Mouse (Mus musculus): Measurements from ENCODE around the gene B3galt5. TPM values are rescaled to one million over a fixed set of nuclear protein-coding genes. Genes with fewer than 3 reads are reported as not detected.

The B3galt5 gene
- polyA plus RNA-seq, 1 experiment: not detected

- peaks cover 2% of the 10 kb centered on the region; the same call in 1 of the 2 replicates for H3K9me3 ChIP-seq (ENCODE audit: control insufficient read depth, low read length)
- H3K36me3 ChIP-seq (ENCODE audit: control insufficient read depth): no peaks in the 10 kb centered on the region
- TF ChIP-seq TAL1 (IDR thresholded peaks at IDR 0.05; ENCODE audit: low read length): no peak
- no peak for TF ChIP-seq GATA1 (IDR thresholded peaks at IDR 0.05; ENCODE audit: low read length)
- no peaks in the 10 kb centered on the region for H3K4me1 ChIP-seq (ENCODE audit: control insufficient read depth)
- H3K4me3 ChIP-seq (replicated peaks): no peak overlapping the region
- no peaks in the 10 kb centered on the region for H3K27me3 ChIP-seq (ENCODE audit: control insufficient read depth)
These were observed 115.9 kb downstream of the B3galt5 start for GRCm38 (mm10) chr16:96351520-96351919.

GRCm38 (mm10) chr16:96353296-96353896, 117.8 kb downstream of the B3galt5 start:
- Histone ChIP-seq H3K27me3 (ENCODE audit: control insufficient read depth) (no peaks in the 10 kb centered on the region), H3K36me3 (ENCODE audit: control insufficient read depth) (no peaks in the 10 kb centered on the region), H3K4me1 (ENCODE audit: control insufficient read depth) (no peaks in the 10 kb centered on the region; the same call in 1 of the 2 replicates), H3K4me3 (replicated peaks) (no peak overlapping the region), H3K9me3 (ENCODE audit: control insufficient read depth, low read length) (peaks cover 2% of the 10 kb centered on the region; the same call in 1 of the 2 replicates)
- TF ChIP-seq GATA1 (IDR thresholded peaks at IDR 0.05; ENCODE audit: low read length) (no peak), TAL1 (IDR thresholded peaks at IDR 0.05; ENCODE audit: low read length) (no peak)

- no peaks in the 10 kb centered on the region; the same call in 1 of the 2 replicates for H3K4me1 ChIP-seq (ENCODE audit: control insufficient read depth)
- H3K9me3 ChIP-seq (ENCODE audit: control insufficient read depth, low read length): peaks cover 2% of the 10 kb centered on the region; the same call in 1 of the 2 replicates
- no peak for TF ChIP-seq TAL1 (IDR thresholded peaks at IDR 0.05; ENCODE audit: low read length)
- TF ChIP-seq GATA1 (IDR thresholded peaks at IDR 0.05; ENCODE audit: low read length): no peak
- H3K27me3 ChIP-seq (ENCODE audit: control insufficient read depth): no peaks in the 10 kb centered on the region
- H3K36me3 ChIP-seq (ENCODE audit: control insufficient read depth): no peaks in the 10 kb centered on the region
- no peak overlapping the region for H3K4me3 ChIP-seq (replicated peaks)
These were observed 118.4 kb downstream of the B3galt5 start for GRCm38 (mm10) chr16:96353996-96354395.

GRCm38 (mm10) chr16:96357903-96358302, 122.3 kb downstream of the B3galt5 start:
- H3K9me3 ChIP-seq (ENCODE audit: control insufficient read depth, low read length): no peaks in the 10 kb centered on the region

GRCm38 (mm10) chr16:96361305-96362124, 125.9 kb downstream of the B3galt5 start:
- Histone ChIP-seq H3K9me3 (ENCODE audit: control insufficient read depth, low read length) (no peaks in the 10 kb centered on the region), H3K4me3 (replicated peaks) (no peak overlapping the region), H3K36me3 (ENCODE audit: control insufficient read depth) (no peaks in the 10 kb centered on the region), H3K27me3 (ENCODE audit: control insufficient read depth) (no peaks in the 10 kb centered on the region), H3K4me1 (ENCODE audit: control insufficient read depth) (no peaks in the 10 kb centered on the region; the same call in 1 of the 2 replicates)
- TF ChIP-seq TAL1 (IDR thresholded peaks at IDR 0.05; ENCODE audit: low read length) (no peak), GATA1 (IDR thresholded peaks at IDR 0.05; ENCODE audit: low read length) (no peak)

More at GRCm38 (mm10) chr16:96357903-96358302, 122.3 kb downstream of the B3galt5 start:
- Histone ChIP-seq H3K4me3 (replicated peaks) (no peak overlapping the region), H3K27me3 (ENCODE audit: control insufficient read depth) (no peaks in the 10 kb centered on the region), H3K36me3 (ENCODE audit: control insufficient read depth) (no peaks in the 10 kb centered on the region), H3K4me1 (ENCODE audit: control insufficient read depth) (no peaks in the 10 kb centered on the region; the same call in 1 of the 2 replicates)
- TF ChIP-seq GATA1 (IDR thresholded peaks at IDR 0.05; ENCODE audit: low read length): no peak
- TF ChIP-seq TAL1 (IDR thresholded peaks at IDR 0.05; ENCODE audit: low read length): no peak

DNA sequence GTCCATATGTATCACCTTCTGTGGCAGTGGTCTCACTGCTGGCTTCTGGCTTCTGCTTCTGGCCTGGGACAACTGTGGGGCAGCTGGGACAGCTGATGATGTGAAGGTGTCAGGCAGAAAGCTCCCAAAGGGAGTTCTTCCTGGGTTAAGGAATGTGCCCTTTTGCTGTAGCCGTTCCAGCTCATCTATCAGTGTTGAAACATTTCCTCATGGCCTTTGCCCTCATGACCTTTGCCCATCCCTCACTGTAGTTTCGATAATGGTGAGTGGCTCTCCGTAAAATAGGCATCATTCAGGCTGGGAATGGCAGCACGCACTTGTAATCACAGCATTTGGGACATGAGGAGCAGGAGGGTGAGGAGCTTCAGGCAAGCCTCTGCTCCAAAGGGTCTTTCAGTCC, 127.3 kb downstream of the B3galt5 start:
- H3K4me3 ChIP-seq (replicated peaks): no peak overlapping the region
- no peaks in the 10 kb centered on the region for H3K27me3 ChIP-seq (ENCODE audit: control insufficient read depth)
- TF ChIP-seq TAL1 (IDR thresholded peaks at IDR 0.05; ENCODE audit: low read length): no peak
- no peak for TF ChIP-seq GATA1 (IDR thresholded peaks at IDR 0.05; ENCODE audit: low read length)
- H3K4me1 ChIP-seq (ENCODE audit: control insufficient read depth): no peaks in the 10 kb centered on the region; the same call in 1 of the 2 replicates
- H3K36me3 ChIP-seq (ENCODE audit: control insufficient read depth): no peaks in the 10 kb centered on the region
- no peaks in the 10 kb centered on the region for H3K9me3 ChIP-seq (ENCODE audit: control insufficient read depth, low read length)

DNA sequence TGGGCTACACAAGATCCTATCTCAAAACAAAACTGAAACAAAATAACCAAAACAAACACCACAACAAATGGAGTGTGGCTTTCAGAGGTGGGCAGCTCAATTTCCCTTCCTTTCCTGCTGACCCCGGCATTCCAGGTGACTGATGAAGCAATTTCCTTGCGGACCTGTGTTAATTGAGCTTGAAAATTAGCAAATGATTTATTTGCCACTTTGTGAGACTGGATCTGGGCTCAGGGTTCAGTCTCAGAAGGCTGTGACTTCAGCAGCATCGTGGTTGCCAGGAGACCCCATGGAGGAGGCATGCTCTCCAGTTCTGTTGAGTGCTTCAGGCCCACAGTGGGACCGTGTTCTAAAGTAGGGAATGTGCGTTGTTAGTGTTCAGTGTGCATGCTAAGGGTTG, 127.7 kb downstream of the B3galt5 start:
- Histone ChIP-seq H3K27me3 (ENCODE audit: control insufficient read depth) (no peaks in the 10 kb centered on the region), H3K4me3 (replicated peaks) (no peak overlapping the region), H3K36me3 (ENCODE audit: control insufficient read depth) (no peaks in the 10 kb centered on the region), H3K9me3 (ENCODE audit: control insufficient read depth, low read length) (no peaks in the 10 kb centered on the region), H3K4me1 (ENCODE audit: control insufficient read depth) (no peaks in the 10 kb centered on the region)
- TF ChIP-seq GATA1 (IDR thresholded peaks at IDR 0.05; ENCODE audit: low read length) (no peak), TAL1 (IDR thresholded peaks at IDR 0.05; ENCODE audit: low read length) (no peak)

- H3K27me3 ChIP-seq (ENCODE audit: control insufficient read depth): no peaks in the 10 kb centered on the region
- TF ChIP-seq GATA1 (IDR thresholded peaks at IDR 0.05; ENCODE audit: low read length): no peak
- TF ChIP-seq TAL1 (IDR thresholded peaks at IDR 0.05; ENCODE audit: low read length): no peak
- H3K9me3 ChIP-seq (ENCODE audit: control insufficient read depth, low read length): no peaks in the 10 kb centered on the region
- H3K36me3 ChIP-seq (ENCODE audit: control insufficient read depth): no peaks in the 10 kb centered on the region
- H3K4me1 ChIP-seq (ENCODE audit: control insufficient read depth): no peaks in the 10 kb centered on the region
- H3K4me3 ChIP-seq (replicated peaks): no peak overlapping the region
These were observed 129.3 kb downstream of the B3galt5 start for GRCm38 (mm10) chr16:96364870-96365269.

Other genes with a start within 250 kb of the B3galt5 start
- 1.4 and 1.6 TPM in 2 replicates for gene Psmg1, start 244.8 kb upstream of the B3galt5 start, polyA plus RNA-seq (2012)
- 0.04 and 0.08 TPM in 2 replicates for gene Brwd1, start 153.3 kb upstream of the B3galt5 start, polyA plus RNA-seq (2012)
- gene Hmgn1, start 108.1 kb upstream of the B3galt5 start, polyA plus RNA-seq (2012): 7.3 and 8.2 TPM in 2 replicates
- gene Wrb, start 90.4 kb upstream of the B3galt5 start, polyA plus RNA-seq (2012): 0.04 and 0.07 TPM in 2 replicates
- gene Lca5l, start 43.5 kb upstream of the B3galt5 start, polyA plus RNA-seq (2012): not detected in 2 replicates
- gene Sh3bgr, start 35.4 kb upstream of the B3galt5 start, polyA plus RNA-seq (2012): not detected in 2 replicates
- not detected in 2 replicates for gene Itgb2l, start 207.8 kb downstream of the B3galt5 start, polyA plus RNA-seq (2012)
- gene Pcp4, start 231.8 kb downstream of the B3galt5 start, polyA plus RNA-seq (2012): not detected in 2 replicates

All from erythroblast, embryonic 14.5 days (primary cell).